Mouse (Mus musculus): Measurements from ENCODE around the gene Acvr1.

- TF ChIP-seq CTCF (IDR thresholded peaks at IDR 0.05; ENCODE audit: low read depth) (no peak), EP300 (IDR thresholded peaks at IDR 0.05; ENCODE audit: low read depth) (no peak)
Observed at GRCm38 (mm10) chr2:58358132-58358460, 208.9 kb downstream of the Acvr1 start.

Measured in heart, postnatal 0 days (tissue).